Comparison of ENCODE assay signal across 7 mouse cellular contexts in the genomic region with DNA sequence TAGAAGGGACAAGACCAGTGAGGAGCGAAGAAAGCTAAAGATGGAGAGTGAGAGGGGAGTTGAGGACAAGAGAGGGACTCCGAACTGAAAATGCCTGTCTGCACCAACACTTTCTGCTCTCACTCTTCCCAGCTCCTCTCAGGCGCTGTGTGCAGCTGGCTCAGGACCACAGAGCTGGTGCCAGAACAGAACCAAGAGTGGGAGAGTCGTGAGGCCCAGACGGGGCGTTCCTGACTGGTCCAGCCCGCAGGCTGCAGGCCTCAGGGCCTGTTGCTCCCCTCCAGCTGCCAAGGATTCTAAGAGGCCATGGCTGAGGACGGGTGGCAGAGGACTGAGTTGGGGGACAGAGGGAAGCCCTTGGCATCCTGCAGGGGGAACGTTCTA.
A peak's percentile ranks its signal among the peaks of the same experiment; 100 is the strongest.
DNase-seq lines count a peak whose midpoint lies in the region; TF ChIP-seq lines count a peak whose summit lies in the region.

No protein-coding gene starts in this region.

- TF ChIP-seq POLR2A in lung, adult 2 months (IDR thresholded peaks at IDR 0.05; ENCODE audit: borderline replicate concordance, extremely low read depth, low read depth, low read length), result no peak
- no peak for TF ChIP-seq POLR2A in small intestine, adult 2 months (IDR thresholded peaks at IDR 0.05; ENCODE audit: low read depth, low read length)

- DNase-seq in lung, adult 2 months, result peak; percentile 17
- no peak for DNase-seq in lung, adult 18-20 months
- DNase-seq in gastrocnemius, postnatal 36 days, result peak; percentile 59 to 61
- DNase-seq in left cerebral cortex, postnatal 4 days, result peak; percentile 21
- no peak for DNase-seq in retina, embryonic 14.5 days (ENCODE audit: low spot score)
- no peak for DNase-seq in layer of hippocampus, adult 9-11 months

- H3K4me1 ChIP-seq in lung, adult 2 months (ENCODE audit: control insufficient read depth, insufficient read depth, low read length), result no peaks in the 10 kb centered on the region
- H3K4me1 ChIP-seq in small intestine, adult 2 months (ENCODE audit: control insufficient read depth, insufficient read depth, insufficient read length, low read length), result peaks cover 17% of the 10 kb centered on the region

- intact Hi-C loops in gastrocnemius, postnatal 36 days (cut with DNase I), result no loop called here
- intact Hi-C loops in left cerebral cortex, postnatal 4 days (cut with DNase I), result no loop called here

- no peak for TF ChIP-seq CTCF in lung, adult 2 months (IDR thresholded peaks at IDR 0.05; ENCODE audit: insufficient read depth, low read length)
- TF ChIP-seq CTCF in small intestine, adult 2 months (IDR thresholded peaks at IDR 0.05; ENCODE audit: extremely low read depth, insufficient read length, insufficient replicate concordance, low read depth, low read length), result no peak

- no peaks in the 10 kb centered on the region for H3K27me3 ChIP-seq in small intestine, adult 2 months (ENCODE audit: control insufficient read depth, insufficient read depth, low read length)

- WGBS in lung, adult 2 months, result 67% methylated on average over 9 of the region's 9 CpGs
- WGBS in small intestine, adult 2 months, result 74% methylated on average over 9 of the region's 9 CpGs

- no peaks in the 10 kb centered on the region for H3K36me3 ChIP-seq in small intestine, adult 2 months (ENCODE audit: control insufficient read depth, insufficient read depth, low read length)

- peak overlapping the region; percentile 32 for H3K27ac ChIP-seq in small intestine, adult 2 months (ENCODE audit: insufficient read depth, low read depth, low read length)

- no peak overlapping the region for H3K4me3 ChIP-seq in lung, adult 2 months (replicated peaks; ENCODE audit: extremely low read depth, low read depth, low read length)
- H3K4me3 ChIP-seq in small intestine, adult 2 months (ENCODE audit: low read depth, low read length), result no peak overlapping the region

Comparison
In these comparisons a context has a peak if more than half of its experiments do, and no peak if none do; other contexts are left out.
1. DNase-seq: peak in lung, adult 2 months (single experiment), gastrocnemius, postnatal 36 days (2 of 2) and left cerebral cortex, postnatal 4 days (single experiment); none in lung, adult 18-20 months (0 of 2), retina, embryonic 14.5 days (single experiment) and layer of hippocampus, adult 9-11 months (single experiment).